Mouse (Mus musculus): ENCODE measurements around the gene Tmem37.

Tmem37 gene

DNA sequence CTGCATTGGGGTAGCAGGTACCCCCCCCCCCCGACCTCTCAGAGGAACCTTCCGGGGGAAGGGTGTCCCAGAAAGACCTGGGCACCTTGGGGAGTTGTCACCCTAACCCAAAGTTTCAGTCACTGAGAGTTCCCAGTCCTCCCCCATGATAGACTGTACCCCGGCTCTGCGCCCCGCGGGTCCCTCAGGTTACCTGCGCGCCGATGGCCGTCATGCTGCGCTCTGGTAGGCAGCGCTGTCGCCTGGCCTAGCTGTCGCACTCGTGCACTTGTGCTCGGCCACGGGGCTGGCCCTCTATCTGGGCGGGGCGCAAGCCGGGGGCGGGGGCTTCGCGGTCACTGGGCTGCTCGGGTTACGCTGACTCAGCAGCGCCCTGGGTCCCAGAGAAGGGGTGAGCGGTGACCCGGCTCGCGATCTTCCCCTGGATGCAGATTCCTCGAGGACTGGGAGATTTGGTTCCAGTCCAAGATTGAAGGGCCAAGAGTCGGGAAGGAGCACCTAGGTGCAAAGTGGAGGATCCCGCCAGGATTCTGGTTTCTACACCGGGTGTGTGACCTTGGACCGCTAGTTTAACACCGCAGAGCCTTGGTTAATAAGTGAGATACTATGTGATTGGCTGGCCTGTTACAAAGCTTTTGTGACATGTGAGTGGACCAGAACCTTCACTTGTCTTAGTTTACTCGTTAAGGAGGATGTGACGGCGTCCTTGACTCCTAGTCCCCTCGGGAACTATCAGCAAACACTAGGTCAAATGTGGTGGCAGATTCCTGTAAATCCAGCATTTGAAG is at the start of gene Tmem37:
Gene Tmem37 (minus strand): TSS at position 556 of the 788 bp plus-strand sequence.
- no peak for DNase-seq (ENCODE audit: low spot score in 2 of 2)

DNA sequence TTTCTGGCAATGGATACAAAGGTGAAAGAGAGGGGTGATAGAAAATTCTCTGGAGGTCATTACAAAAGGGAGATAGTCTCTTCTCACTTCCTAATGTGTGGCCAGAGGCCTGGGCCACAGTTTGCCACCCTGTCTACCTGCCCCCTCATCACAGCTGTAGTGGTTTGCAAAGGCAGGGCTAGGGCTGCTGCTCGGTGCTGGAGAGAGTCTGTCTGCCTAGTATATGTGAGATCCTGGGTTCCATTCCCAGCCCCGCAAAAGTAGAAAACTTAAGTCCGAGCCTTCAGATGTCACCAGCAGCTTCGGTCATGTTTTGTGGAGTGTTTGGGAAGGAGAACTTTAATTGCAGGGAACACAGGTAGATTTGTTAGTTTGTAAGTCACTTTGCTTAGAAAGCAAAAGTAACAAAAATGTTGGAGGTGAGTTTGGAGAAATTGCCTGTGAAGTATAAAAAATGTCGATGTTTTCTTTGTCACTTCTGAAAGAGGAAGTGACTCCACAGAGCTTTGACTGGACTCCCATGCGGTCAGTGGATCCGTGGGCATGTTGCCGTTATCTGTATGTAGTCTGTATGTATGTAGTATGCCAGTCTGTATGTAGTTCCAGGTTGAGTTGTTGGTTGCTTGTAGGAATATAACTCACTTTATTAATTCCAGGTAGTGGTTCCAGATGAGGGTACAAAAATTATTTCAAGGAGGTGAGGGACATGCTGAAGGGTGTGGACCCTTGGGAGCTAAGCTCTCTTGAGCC is 48.9 kb upstream of the Tmem37 start:
- no peak for DNase-seq (ENCODE audit: low spot score in 2 of 2)

DNA sequence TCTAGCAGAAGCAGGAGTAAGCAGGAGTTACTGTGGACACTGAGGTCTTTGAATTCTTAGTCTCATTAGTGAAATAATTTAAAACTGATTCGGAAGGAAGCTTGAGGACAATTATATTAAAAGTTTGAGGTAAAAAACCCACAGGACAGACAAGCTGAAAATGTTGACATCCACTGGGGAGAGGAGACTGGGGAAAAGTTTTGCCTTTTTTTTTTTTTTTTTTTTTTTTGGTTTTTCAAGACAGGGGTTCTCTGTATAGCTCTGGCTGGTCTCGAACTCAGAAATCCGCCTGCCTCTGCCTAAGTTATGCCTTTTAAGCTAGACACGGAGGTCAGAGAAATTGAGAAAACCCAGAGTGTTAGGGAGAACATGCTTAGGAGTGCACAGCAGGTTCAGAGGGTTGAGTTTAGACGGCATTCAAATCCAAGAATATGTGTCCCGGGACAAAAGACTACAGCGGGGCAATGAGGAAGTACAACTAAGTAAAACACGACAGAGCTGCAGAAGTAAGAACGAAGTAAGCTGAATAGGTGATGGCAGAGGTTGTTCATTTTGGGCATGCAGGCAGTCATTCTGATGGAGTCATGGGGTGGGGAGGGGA is 48.2 kb upstream of the Tmem37 start:
- no peak for DNase-seq (ENCODE audit: low spot score in 2 of 2)

DNA sequence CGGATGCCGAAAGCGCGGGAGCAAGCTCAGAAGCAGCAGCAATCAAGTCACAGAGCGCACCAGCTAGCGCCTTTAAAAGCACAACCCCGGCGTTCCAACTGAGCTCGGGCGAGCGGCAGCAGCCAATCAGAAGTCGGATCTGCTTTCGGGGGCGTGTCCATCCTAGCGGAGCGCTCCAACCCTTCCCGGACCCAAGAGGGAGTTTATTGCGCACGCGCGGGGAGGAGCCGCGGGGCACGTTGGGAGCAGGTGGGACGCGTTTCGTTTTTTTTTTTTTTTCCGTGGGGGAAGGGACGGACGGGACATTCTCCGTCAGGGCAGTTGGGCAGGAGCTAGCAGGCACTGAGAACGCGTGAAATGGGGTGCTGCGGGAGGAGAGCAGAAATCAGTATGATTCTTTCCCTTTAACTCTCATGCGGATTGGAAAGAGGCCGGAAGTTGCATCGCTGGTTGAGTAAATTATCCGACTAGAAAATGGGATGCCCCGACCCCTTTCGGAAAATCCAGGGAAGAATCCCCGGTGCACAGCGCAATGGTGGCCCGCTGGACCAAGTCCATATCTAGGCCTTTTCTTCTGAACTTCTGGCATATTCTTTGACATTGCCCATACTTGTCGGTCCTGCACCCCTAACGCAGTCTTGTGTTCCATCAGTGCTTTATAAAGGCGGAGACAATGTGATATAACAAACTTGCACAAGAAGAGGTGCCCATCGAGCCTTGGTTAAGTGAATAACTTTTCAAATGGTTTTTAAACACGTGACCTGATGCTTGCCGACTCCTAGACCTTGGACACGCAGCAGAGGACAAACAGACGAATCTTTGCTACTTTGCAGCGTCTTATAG is 47.3 kb upstream of the Tmem37 start, which contains the start of the genes Dbi and 3110009E18Rik:
Gene Dbi (minus strand): TSS at position 110 of the 843 bp plus-strand sequence.
Gene 3110009E18Rik (plus strand): TSS at position 219 of the 843 bp plus-strand sequence.
- DNase-seq (ENCODE audit: low spot score in 2 of 2) = peak; percentile 95 to 96

DNA sequence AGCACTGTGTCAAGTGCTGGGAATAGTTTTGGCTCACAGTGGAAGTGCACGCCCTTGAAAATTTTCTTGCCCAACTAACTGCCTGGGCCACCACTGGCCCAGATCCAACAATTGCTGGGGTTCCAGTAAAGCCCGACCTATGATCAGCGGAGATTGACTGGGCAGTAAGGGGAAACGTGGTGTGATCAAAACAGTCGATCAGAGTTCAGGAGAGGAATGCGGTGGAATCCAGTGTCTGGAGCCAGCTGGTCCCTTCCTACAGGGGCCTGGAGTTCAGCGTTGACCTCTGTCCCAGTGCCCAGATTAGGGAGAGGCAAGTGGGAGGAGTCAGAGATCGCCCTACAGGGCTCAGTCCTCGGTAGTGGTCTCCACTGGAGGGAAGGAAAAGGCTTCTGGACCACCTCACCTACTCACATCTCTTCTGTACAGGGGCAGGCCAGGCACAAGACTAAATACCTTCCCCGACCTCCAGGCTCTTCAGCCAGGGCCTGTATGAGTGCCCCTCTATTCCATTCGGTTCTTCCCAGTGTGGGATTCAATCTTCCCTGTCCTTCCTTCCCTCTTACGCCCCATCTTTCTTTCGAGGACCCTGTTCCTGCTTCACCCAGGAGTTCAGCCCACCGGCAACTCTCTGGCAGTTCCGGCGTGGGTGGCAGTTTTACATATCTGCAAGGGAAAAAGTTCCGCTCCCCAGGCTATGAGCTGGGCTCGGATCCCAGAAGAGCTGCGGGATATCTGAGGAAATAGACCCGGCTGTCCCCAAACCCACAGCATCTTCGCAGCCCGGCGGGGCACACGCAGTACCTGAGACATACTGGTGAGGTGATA is 46.5 kb upstream of the Tmem37 start:
- DNase-seq (ENCODE audit: low spot score in 2 of 2) = peak in 1 of 2 experiments; percentile 29

DNA sequence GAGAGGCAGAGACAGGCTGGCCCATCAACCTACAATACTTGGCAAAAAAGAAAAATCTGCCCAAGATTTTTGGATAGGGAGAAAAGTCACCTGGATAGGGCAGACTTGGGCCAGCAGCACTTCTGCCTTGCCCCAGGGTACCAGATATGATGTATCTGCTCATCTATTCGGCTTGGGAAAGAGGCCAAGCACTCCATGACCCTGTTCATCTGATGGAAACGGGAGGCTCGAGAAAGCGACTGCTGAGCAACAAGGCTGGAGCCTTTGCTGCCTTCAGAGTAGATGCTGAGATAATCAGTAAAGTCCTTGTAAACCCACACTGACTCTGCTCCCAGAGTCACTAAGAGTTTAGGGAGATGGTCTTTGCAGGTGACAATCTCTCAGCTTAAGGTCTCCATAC is 45.5 kb upstream of the Tmem37 start:
- DNase-seq (ENCODE audit: low spot score in 2 of 2) = no peak

DNA sequence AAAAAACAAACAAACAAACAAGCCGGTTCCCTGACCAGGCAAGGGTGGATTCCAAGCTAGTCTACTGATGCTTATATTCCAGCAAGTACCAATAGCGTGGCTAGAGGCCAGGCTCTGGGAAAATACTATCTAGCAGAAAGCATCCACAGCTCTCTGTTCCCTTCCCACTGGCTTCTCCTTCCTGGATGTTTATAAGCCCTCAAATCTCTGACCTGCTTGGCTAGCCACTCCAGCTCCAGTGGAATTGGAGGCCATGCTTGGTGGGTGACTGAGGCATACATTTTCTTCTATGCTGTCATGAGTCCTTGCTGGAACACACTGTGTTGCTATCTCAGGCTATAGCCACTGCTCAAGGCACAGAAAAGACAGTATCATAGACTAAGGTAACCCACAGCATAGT is 45.0 kb upstream of the Tmem37 start:
- DNase-seq (ENCODE audit: low spot score in 2 of 2) = no peak

DNA sequence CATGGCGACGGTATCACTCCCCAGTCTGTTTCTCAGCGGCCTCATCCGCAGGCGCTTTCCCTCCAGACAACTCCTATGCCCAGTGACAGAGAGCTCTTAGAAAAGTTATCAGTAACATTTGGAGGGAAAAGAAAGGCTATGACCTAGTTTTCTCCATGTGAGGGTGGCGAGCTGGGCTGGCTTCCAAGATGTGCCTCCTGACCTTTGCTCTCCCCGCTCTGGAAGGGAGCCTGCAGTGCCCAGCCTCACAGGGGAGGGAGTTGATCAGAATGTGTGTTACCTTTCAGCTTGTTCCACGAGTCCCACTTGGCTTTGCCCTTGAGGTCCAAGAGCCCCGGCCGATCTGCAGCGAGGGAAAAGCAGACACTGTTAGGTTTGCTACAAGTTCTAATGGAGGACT is 42.2 kb upstream of the Tmem37 start:
- no peak for DNase-seq (ENCODE audit: low spot score in 2 of 2)

DNA sequence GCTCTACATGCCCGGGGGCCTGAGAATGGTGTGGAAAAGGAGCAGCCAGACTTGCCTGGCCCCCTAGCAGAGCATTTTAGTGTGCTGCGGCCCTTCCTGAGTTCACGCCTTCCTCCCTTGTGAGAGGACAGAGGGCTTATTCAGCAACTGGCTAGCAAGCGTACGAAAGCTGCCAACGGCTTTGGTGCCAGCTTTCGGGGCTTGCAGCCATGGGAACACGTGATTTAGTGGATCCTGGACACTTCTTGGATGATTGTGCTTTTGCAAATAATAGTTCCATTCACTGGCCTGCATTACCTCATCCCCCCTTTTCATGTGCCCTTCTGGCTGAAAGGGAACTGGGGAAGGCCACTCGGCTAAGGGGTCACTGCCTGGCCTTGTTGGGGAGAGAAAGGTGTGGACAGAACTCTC is 41.8 kb upstream of the Tmem37 start:
- no peak for DNase-seq (ENCODE audit: low spot score in 2 of 2)

DNA sequence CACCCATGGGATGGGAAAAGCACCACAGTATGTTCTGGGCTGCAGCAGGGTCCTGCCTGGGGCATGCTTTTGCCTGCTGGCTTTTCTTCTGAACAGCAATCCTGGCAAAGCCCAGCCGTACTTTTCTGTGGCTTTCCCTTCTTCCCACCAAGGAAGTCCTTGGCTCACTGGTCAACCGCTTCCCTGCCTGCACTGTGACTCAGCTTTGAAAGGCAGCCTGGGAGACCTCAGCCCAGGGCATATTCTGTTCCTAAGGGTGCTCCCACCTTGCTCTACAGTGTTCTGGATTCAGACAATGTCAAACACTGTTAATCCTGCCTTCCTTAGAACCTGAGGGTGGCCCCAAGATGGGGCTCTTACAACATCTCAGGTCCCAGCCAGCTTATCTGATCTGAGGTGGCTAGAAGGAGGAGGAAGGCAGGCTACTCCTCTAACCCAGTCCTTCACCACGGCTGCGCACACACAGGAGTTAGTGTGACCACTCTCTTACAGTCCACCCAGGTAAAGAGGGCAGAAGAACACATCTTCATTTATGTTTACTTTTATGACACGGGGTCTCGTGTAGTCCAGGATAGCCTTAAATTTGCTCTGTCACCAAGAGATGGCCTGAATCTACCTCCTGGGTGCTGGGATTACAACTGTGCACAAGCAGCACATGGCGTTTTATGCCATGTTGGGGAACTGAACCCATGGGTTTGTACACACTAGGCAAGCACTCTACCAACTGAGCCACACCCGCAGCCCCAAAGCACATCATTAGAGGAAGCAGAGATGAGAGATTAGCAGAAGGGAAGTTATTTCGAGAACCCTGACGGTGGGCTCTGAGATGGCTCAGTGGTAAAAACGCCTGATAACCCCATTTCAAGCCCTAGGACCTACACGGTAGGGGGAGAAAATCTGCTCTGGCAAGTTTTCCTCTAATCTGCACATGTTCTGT is 38.6 kb upstream of the Tmem37 start:
- no peak for DNase-seq (ENCODE audit: low spot score in 2 of 2)

DNA sequence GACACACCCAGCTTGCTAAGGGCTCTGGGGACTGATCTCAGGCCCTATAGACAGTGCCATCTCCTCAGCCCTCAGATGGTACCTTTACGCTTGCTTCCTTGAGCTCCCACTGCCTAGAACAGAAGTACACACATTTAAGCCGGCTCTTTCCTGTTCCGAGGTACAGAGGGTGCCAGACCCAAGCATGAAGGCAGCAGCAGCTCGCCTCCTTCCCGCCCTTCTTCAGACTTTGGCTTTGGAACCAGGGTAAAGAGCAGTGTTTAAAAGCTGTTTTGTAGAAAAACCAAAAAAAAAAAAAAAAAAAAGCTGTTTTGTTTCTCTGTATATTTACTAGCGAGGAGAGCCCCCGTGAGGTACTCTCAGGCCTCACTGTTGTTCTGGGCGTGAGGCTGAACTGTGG is 37.9 kb upstream of the Tmem37 start:
- DNase-seq (ENCODE audit: low spot score in 2 of 2) = no peak

DNA sequence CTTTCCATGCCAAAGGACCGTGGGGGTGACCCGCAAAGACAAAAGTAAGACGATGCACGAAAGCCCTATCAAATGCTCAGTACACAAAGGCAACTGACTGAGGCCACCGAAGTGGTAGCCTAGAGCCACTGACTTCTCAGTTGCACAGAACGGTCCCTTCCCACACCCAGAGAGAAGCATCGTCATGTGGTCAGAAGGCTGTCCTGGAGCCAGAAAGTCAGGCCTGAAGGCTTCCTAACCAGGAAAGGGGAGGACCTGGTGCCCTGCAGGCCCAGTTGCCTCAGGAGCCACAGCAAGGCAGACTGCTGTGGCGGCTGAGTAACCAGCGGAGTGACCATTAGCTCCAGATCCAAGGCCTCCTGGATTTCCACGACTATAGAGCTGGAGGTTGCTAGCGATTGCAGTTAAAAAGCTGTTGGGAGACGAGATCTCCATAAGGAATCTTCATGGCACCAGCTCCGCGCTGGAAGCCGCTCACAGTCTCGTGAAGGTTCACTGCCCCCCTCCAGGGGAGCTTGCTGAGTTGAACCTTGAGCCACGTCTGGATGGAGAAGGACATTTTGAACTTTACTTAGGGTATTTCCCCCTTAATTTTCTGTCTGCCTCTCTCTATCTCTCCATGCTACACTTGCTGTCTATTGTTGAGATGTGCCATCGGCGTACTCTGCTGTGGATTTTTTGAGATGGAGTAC is 36.0 kb upstream of the Tmem37 start:
- DNase-seq (ENCODE audit: low spot score in 2 of 2) = no peak

DNA sequence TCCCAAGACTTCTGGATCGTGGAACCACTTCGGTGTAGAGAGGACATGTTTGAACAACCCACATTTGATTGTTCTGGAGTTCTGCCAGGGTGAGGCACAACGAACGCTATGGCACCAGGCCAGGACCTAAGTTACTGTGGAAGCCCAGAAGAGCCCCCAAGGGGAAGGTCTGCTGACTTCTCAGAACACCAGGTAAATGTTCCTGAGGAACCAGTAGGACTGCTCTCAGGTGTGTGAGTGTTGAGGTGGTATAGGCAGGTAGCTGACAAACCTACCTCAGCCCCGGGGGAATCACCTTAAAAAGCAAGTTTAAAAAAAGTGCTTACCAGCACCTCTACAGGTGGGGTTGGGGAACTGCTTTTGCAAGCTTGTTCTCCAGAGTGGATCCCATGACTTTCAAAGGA is 31.7 kb upstream of the Tmem37 start:
- no peak for DNase-seq (ENCODE audit: low spot score in 2 of 2)

DNA sequence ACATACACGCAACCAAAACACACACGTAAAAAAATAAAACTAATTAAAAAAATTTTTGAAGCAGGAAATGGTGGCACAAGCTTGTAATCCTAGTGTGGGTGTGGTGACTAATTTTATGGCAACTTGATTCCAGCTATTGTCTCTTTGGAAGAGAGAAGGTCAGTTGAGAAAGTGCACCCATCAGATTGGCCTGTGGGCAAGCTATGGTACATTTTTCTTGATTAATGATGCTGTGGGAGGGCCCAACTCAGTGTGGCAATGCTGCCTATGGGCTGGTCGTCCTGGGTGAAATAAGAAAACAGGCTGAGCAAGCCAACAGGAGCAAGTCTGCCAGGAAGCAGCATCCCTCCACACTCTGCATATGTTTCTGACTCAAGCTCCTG is 27.3 kb upstream of the Tmem37 start:
- DNase-seq (ENCODE audit: low spot score in 2 of 2) = no peak

DNA sequence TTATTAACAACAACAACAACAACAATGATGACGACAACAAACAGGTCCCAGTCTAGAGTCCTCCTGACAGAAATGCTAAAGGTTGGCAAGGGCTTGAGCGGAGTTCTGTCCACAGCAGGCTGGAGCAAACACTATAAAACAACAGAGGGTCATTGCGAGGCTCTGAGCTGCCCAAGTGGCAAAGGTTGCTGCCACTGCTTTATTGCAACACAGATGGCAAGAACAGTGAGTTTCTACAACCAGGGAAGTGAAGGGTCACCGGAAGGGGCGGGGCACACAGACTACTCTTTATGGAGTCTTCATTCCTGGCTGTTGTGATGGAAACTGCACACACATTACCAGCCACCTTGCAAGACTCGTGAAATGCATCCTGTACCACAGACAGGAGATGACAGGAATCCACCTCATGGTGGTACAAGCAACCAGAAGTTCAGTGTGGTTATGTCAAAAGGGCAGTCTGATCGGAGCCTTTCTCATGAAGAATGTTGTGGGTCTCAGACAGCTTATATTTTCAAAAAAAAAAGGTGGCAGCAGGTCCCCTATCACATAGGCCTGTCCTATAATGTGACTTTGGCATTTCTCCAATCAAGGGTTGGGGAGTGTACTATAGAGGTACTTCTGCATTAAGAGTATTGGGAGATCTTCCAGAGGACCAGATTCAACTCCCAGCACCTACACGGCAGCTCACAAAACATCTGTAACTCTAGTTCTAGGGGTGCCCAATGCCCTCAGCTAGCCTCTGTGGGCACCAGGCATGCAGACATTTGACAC is 26.8 kb upstream of the Tmem37 start:
- no peak for DNase-seq (ENCODE audit: low spot score in 2 of 2)

DNA sequence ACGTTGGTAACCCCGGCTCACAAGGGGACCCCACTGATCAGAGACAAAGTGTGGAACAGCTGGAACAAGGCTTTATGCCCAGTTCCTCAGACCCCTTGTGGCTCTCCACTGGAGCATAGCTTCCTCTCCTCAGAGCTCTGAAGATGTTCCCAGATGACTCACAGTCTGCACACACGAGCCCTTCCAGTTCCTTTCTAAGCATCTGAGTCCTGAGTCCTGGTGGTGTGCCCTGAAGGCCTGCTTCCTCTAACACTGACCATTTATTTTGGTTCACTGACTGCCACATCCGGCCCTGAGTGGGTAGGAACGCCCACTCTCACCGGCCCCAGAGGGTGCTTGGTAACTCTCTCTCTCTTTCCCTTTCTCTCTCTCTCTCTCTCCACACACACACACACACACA is 25.6 kb upstream of the Tmem37 start:
- no peak for DNase-seq (ENCODE audit: low spot score in 2 of 2)

DNA sequence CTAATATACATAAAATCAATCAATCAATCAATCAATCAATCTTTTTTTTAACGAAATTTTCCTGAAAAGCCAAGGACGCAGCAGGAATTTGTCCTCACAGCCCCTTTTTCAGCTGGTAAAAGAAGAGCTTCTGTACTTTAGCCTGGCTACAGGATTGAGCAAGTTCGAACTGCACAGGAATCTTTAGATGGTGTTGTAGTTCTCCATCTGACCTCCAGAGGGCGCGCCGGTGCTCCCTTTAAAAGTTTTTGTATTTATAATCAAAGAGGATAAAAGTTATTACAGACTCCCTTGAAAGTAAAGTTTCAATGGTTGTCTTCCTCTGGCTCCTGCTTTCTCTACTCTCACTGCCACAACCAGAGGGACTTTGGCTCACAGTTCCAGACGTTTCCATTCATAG is 24.5 kb upstream of the Tmem37 start:
- DNase-seq (ENCODE audit: low spot score in 2 of 2) = peak; percentile 14 to 49

DNA sequence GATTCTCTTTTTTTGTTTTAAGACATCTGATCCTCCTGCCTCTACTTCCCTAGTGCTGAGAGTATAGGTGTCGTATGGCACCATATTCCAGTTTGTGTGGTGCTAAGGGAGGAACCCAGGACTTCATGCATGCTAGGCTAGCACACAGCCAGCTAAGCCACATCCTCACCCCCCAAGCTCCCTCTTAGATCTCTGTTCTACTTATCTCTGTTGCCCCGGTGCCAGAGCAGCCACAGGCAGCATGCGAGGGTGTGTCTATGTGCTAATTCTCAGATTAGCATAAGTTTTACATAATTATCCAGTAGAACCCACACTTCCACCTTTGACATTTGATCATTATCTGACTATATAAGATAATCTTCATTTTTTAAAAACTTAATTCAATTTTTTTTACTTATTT is 21.0 kb upstream of the Tmem37 start:
- no peak for DNase-seq (ENCODE audit: low spot score in 2 of 2)
